Mouse (Mus musculus): ENCODE results near the gene Hcfc1. TPM values are rescaled to one million over a fixed set of nuclear protein-coding genes. Genes with fewer than 3 reads are reported as not detected.

Gene Hcfc1
- polyA plus RNA-seq (2017; shearing (Covaris generic)): 31.7 TPM

GRCm38 (mm10) chrX:73966248-73967176 is at the start of gene Hcfc1:
Gene Hcfc1, minus strand, starts transcription at chrX:73966357.

GRCm38 (mm10) chrX:73930402-73931062 is 35.6 kb downstream of the Hcfc1 start, which contains the start of gene Renbp:
Gene Renbp, minus strand, starts transcription at chrX:73930850.

GRCm38 (mm10) chrX:73921823-73922549 is 44.2 kb downstream of the Hcfc1 start, which contains the start of the genes Arhgap4 and Naa10:
Gene Arhgap4, minus strand, starts transcription at chrX:73921870.
Gene Naa10, minus strand, starts transcription at chrX:73921944.

GRCm38 (mm10) chrX:73895719-73896118 is 70.4 kb downstream of the Hcfc1 start, which contains the start of gene L1cam:
Gene L1cam, minus strand, starts transcription at chrX:73896105.

Other genes starting within 250 kb of the Hcfc1 start
- 15.5 TPM for gene Abcd1, start 249.8 kb downstream of the Hcfc1 start, polyA plus RNA-seq (2017; shearing (Covaris generic))
- 0.21 TPM for gene Plxnb3, start 209.3 kb downstream of the Hcfc1 start, polyA plus RNA-seq (2017; shearing (Covaris generic))
- gene Srpk3, start 192.0 kb downstream of the Hcfc1 start, polyA plus RNA-seq (2017; shearing (Covaris generic)): 0.68 TPM
- gene Idh3g, start 179.5 kb downstream of the Hcfc1 start, polyA plus RNA-seq (2017; shearing (Covaris generic)): 168 TPM
- gene Ssr4, start 179.3 kb downstream of the Hcfc1 start, polyA plus RNA-seq (2017; shearing (Covaris generic)): 217 TPM
- 0.10 TPM for gene Pdzd4, start 141.4 kb downstream of the Hcfc1 start, polyA plus RNA-seq (2017; shearing (Covaris generic))
- 1.5 TPM for gene Avpr2, start 74.3 kb downstream of the Hcfc1 start, polyA plus RNA-seq (2017; shearing (Covaris generic))
- 24.8 TPM for gene L1cam, start 70.3 kb downstream of the Hcfc1 start, polyA plus RNA-seq (2017; shearing (Covaris generic))
- 216 TPM for gene Arhgap4, start 44.5 kb downstream of the Hcfc1 start, polyA plus RNA-seq (2017; shearing (Covaris generic))
- gene Naa10, start 44.4 kb downstream of the Hcfc1 start, polyA plus RNA-seq (2017; shearing (Covaris generic)): 116 TPM
- 1.8 TPM for gene Renbp, start 35.5 kb downstream of the Hcfc1 start, polyA plus RNA-seq (2017; shearing (Covaris generic))
- 143 TPM for gene Irak1, start 57.6 kb upstream of the Hcfc1 start, polyA plus RNA-seq (2017; shearing (Covaris generic))
- not detected for gene Opn1mw, start 161.1 kb upstream of the Hcfc1 start, polyA plus RNA-seq (2017; shearing (Covaris generic))
- gene Mecp2, start 169.0 kb upstream of the Hcfc1 start, polyA plus RNA-seq (2017; shearing (Covaris generic)): 53.0 TPM
- gene Tex28, start 201.5 kb upstream of the Hcfc1 start, polyA plus RNA-seq (2017; shearing (Covaris generic)): not detected
- gene Tktl1, start 210.9 kb upstream of the Hcfc1 start, polyA plus RNA-seq (2017; shearing (Covaris generic)): not detected

Measured in effector memory CD4-positive, alpha-beta T cell, adult 7 months (primary cell).